Mouse (Mus musculus): ENCODE results near the gene Trim80. TPM values are rescaled to one million over a fixed set of nuclear protein-coding genes. Genes with fewer than 3 reads are reported as not detected.

The Trim80 gene
- polyA plus RNA-seq, 1 experiment from 2014 or later: not detected

DNA sequence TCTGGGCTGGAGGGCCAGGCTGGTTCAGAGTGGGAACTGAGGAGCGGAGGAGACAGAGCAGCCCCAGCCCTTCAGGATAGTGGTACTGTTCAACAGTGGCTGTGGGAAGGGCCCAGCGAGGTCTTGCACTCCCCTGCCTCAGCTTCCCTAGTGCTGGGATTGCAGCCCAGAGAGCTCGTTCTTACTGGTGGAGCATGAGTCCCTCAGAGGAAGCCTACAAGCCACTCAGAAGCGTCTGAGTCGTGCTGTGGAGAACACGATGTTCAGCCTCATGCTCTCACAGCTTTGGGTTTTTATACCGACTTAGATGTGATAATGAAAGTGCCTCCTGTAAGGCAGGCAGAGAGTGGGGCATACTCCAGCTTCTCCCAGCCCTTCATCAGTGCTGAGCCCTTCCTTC lies 15.7 kb upstream of the Trim80 start:
- H3K36me3 ChIP-seq (ENCODE audit: control insufficient read depth, insufficient read depth): peaks cover 7% of the 10 kb centered on the region
- H3K27me3 ChIP-seq (replicated peaks; ENCODE audit: control insufficient read depth, insufficient read depth, low read length): no peaks in the 10 kb centered on the region
- ATAC-seq: no peak
- 90% methylated on average over 7 of the region's 7 CpGs for WGBS
- H3K9me3 ChIP-seq (ENCODE audit: control insufficient read depth, low read length): no peaks in the 10 kb centered on the region
- H3K27ac ChIP-seq (ENCODE audit: low read length): no peak overlapping the region
- H3K9ac ChIP-seq (replicated peaks; ENCODE audit: low read depth, low read length): no peak overlapping the region
- H3K4me3 ChIP-seq (replicated peaks; ENCODE audit: low read length): no peak overlapping the region
- peaks cover 19% of the 10 kb centered on the region for H3K4me1 ChIP-seq (replicated peaks; ENCODE audit: control insufficient read depth, insufficient read depth, low read length)
- no peak overlapping the region for H3K4me2 ChIP-seq (ENCODE audit: low read length)

DNA sequence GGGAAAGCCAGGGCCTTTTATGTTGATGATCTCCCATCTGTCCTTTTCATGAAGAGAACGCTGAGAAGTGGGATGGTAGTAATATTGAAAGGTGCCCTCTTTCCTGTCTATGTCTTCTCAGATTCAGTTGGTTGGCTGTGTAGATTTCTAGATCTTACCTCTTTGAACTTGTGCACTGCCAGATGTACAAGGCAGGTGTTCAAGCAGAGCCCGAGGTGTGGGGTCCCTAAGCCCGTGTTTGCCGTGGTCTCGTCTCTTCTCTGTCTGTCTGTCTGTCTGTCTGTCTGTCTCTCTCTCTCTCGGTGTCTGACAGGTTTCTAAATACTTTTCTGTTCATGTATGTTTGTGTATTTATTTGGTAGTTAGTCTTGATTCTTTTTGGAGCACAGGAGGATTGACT lies 14.7 kb upstream of the Trim80 start:
- 93% methylated on average over 6 of the region's 6 CpGs for WGBS
- ATAC-seq: no peak
- no peaks in the 10 kb centered on the region for H3K27me3 ChIP-seq (replicated peaks; ENCODE audit: control insufficient read depth, insufficient read depth, low read length)
- no peak overlapping the region for H3K9ac ChIP-seq (replicated peaks; ENCODE audit: low read depth, low read length)
- peaks cover 16% of the 10 kb centered on the region for H3K36me3 ChIP-seq (ENCODE audit: control insufficient read depth, insufficient read depth)
- H3K4me1 ChIP-seq (replicated peaks; ENCODE audit: control insufficient read depth, insufficient read depth, low read length): peaks cover 18% of the 10 kb centered on the region
- no peak overlapping the region for H3K27ac ChIP-seq (ENCODE audit: low read length)
- no peak overlapping the region for H3K4me3 ChIP-seq (replicated peaks; ENCODE audit: low read length)
- no peak overlapping the region for H3K4me2 ChIP-seq (ENCODE audit: low read length)
- no peaks in the 10 kb centered on the region for H3K9me3 ChIP-seq (ENCODE audit: control insufficient read depth, low read length)

DNA sequence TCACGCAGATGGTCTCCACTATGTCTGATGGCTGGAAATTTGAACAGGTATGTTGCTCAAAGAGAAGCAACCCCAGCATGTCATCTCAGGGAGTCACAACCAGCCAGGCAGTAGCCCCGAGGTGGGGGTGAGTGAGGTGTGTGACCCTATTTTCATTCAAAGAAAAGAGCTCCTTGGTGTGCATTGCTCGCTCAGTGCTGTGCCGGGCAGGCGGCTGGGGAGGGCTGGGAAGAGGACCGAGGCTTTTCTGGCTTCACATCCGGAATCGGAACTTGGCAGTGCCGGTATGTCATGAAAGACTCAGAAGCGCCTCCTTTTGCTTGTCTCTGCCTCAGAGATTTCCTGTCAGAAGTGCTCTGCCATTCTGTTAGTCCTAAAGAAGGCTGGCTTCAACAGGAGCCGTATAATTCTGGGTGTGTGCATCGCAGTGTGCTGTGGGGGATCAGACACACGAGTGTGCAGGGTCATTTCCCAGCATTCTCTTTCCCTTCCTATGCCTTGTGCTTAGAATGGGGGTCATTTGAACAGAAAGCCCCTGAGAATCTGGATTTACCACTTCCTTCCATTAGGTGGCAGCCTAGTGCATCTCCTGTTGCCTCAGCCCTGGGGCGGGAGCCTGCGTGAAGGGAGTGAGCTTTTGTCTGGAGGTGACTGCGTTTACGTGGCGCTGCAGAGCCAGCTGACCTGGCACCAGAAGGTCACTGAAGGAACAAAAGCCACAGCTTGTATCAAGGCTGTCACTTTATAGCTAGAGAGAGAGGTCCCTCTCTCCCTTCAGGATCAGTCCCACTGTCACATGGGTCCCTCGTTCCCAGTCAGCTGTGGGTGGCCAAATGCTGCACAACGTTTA lies 12.6 kb upstream of the Trim80 start:
- WGBS: 27% methylated on average over 20 of the region's 20 CpGs
- Histone ChIP-seq H3K4me2 (ENCODE audit: low read length) (peak overlapping the region; percentile 31), H3K9me3 (ENCODE audit: control insufficient read depth, low read length) (no peaks in the 10 kb centered on the region), H3K4me3 (replicated peaks; ENCODE audit: low read length) (no peak overlapping the region), H3K27ac (ENCODE audit: low read length) (peak overlapping the region; percentile 31; the same call in 1 of the 2 replicates), H3K36me3 (ENCODE audit: control insufficient read depth, insufficient read depth) (peaks cover 26% of the 10 kb centered on the region), H3K4me1 (replicated peaks; ENCODE audit: control insufficient read depth, insufficient read depth, low read length) (peaks cover 9% of the 10 kb centered on the region), H3K27me3 (replicated peaks; ENCODE audit: control insufficient read depth, insufficient read depth, low read length) (no peaks in the 10 kb centered on the region), H3K9ac (replicated peaks; ENCODE audit: low read depth, low read length) (peak overlapping the region; percentile 7)
- peak; percentile 87 for ATAC-seq

DNA sequence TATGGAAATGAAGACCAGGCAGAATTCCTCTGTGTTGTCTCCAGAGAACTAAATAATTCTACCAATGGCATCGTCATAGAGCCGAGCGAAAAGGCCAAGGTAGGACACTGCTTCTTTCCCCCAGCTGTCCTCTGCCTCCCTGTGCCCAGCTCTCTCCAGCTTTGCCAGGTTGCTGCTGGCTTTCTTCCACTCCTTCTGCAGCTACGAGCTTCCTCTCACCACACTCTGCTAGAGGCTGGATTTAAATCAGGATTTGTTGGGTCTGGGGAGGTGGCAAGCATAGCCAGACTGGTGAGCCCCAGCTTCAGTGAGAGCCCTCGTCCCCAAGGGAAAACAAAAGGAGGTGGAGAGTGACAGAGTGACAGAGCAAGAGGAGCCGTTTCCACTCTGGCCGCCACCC lies 11.0 kb upstream of the Trim80 start:
- WGBS: 83% methylated on average over 7 of the region's 7 CpGs
- Histone ChIP-seq H3K9ac (replicated peaks; ENCODE audit: low read depth, low read length) (no peak overlapping the region), H3K27ac (ENCODE audit: low read length) (no peak overlapping the region), H3K4me2 (ENCODE audit: low read length) (no peak overlapping the region), H3K36me3 (ENCODE audit: control insufficient read depth, insufficient read depth) (peaks cover 26% of the 10 kb centered on the region), H3K9me3 (ENCODE audit: control insufficient read depth, low read length) (no peaks in the 10 kb centered on the region), H3K4me3 (replicated peaks; ENCODE audit: low read length) (no peak overlapping the region), H3K4me1 (replicated peaks; ENCODE audit: control insufficient read depth, insufficient read depth, low read length) (peaks cover 9% of the 10 kb centered on the region), H3K27me3 (replicated peaks; ENCODE audit: control insufficient read depth, insufficient read depth, low read length) (no peaks in the 10 kb centered on the region)
- ATAC-seq: no peak

DNA sequence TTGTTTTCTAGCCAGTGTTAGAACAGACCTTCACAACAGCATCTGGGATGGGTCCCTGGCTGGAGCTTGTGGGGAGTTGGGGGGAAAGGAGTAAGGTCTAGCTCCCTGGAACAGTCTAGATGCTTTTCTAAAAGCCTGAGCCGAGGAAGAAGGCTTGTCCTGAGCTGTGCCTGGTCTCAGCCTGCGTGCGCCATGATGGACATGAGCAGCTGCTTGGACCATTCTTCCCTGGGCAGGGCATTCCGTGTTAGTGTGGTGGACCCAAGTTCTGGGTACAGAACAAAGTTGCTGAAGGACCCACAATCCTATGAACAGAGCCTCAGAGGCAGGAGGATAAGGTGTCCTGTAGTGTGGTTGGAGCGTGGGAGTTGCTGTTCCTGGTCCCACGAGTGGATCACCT lies 9.8 kb upstream of the Trim80 start:
- WGBS: 98% methylated on average over 6 of the region's 6 CpGs
- ATAC-seq: no peak
- no peaks in the 10 kb centered on the region for H3K27me3 ChIP-seq (replicated peaks; ENCODE audit: control insufficient read depth, insufficient read depth, low read length)
- H3K36me3 ChIP-seq (ENCODE audit: control insufficient read depth, insufficient read depth): peaks cover 24% of the 10 kb centered on the region
- peaks cover 11% of the 10 kb centered on the region for H3K4me1 ChIP-seq (replicated peaks; ENCODE audit: control insufficient read depth, insufficient read depth, low read length)
- H3K9me3 ChIP-seq (ENCODE audit: control insufficient read depth, low read length): no peaks in the 10 kb centered on the region
- H3K9ac ChIP-seq (replicated peaks; ENCODE audit: low read depth, low read length): no peak overlapping the region
- no peak overlapping the region for H3K4me2 ChIP-seq (ENCODE audit: low read length)
- no peak overlapping the region for H3K4me3 ChIP-seq (replicated peaks; ENCODE audit: low read length)
- no peak overlapping the region for H3K27ac ChIP-seq (ENCODE audit: low read length)

DNA sequence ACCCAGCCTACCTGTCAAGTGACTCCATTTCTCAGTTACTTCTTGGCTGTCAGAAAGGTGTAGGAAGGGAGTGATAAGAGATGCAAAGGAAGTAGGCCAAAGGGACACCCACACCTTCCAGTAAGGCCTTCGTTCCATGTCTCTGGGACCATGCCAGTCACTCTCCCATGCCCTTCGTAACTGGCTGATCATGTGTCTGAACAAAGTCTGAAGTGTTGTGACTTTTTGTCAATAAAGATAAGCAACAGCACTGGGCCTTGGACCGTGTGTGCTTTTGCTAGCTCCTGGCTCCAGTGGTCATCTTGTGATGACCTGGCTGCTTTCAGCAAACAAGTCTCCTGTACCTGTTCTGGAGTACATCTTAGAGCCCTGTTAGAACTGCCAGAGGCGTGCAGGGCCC lies 7.5 kb upstream of the Trim80 start:
- ATAC-seq: no peak
- H3K4me2 ChIP-seq (ENCODE audit: low read length): no peak overlapping the region
- no peaks in the 10 kb centered on the region for H3K27me3 ChIP-seq (replicated peaks; ENCODE audit: control insufficient read depth, insufficient read depth, low read length)
- H3K9me3 ChIP-seq (ENCODE audit: control insufficient read depth, low read length): no peaks in the 10 kb centered on the region
- no peak overlapping the region for H3K9ac ChIP-seq (replicated peaks; ENCODE audit: low read depth, low read length)
- 83% methylated on average over 4 of the region's 4 CpGs for WGBS
- peaks cover 17% of the 10 kb centered on the region for H3K4me1 ChIP-seq (replicated peaks; ENCODE audit: control insufficient read depth, insufficient read depth, low read length)
- no peak overlapping the region for H3K27ac ChIP-seq (ENCODE audit: low read length)
- peaks cover 23% of the 10 kb centered on the region for H3K36me3 ChIP-seq (ENCODE audit: control insufficient read depth, insufficient read depth)
- H3K4me3 ChIP-seq (replicated peaks; ENCODE audit: low read length): no peak overlapping the region

DNA sequence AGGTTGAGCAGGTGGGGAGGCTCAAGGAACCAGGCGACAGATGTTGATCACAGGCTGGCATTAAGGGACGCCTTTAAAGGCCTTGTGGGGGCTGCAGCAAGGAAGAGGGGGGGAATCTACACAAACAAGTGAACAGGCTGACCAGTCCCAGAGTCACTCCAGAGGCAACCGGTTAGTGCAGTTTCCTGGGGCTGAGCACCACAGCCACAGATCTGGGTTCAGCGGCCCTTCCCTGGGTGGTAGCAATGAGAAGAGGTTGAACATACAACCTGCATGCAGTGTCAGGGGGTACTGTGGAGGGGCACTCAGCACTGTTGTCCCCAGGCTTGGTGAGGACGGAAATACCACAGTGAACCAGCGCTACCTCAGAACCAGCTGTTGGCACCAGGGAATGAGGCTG lies 7.0 kb upstream of the Trim80 start:
- Histone ChIP-seq H3K4me1 (replicated peaks; ENCODE audit: control insufficient read depth, insufficient read depth, low read length) (peaks cover 12% of the 10 kb centered on the region), H3K4me3 (replicated peaks; ENCODE audit: low read length) (no peak overlapping the region), H3K4me2 (ENCODE audit: low read length) (no peak overlapping the region), H3K27me3 (replicated peaks; ENCODE audit: control insufficient read depth, insufficient read depth, low read length) (no peaks in the 10 kb centered on the region), H3K27ac (ENCODE audit: low read length) (no peak overlapping the region), H3K9ac (replicated peaks; ENCODE audit: low read depth, low read length) (no peak overlapping the region), H3K9me3 (ENCODE audit: control insufficient read depth, low read length) (no peaks in the 10 kb centered on the region), H3K36me3 (ENCODE audit: control insufficient read depth, insufficient read depth) (peaks cover 23% of the 10 kb centered on the region)
- no peak for ATAC-seq
- WGBS: 82% methylated on average over 6 of the region's 6 CpGs

DNA sequence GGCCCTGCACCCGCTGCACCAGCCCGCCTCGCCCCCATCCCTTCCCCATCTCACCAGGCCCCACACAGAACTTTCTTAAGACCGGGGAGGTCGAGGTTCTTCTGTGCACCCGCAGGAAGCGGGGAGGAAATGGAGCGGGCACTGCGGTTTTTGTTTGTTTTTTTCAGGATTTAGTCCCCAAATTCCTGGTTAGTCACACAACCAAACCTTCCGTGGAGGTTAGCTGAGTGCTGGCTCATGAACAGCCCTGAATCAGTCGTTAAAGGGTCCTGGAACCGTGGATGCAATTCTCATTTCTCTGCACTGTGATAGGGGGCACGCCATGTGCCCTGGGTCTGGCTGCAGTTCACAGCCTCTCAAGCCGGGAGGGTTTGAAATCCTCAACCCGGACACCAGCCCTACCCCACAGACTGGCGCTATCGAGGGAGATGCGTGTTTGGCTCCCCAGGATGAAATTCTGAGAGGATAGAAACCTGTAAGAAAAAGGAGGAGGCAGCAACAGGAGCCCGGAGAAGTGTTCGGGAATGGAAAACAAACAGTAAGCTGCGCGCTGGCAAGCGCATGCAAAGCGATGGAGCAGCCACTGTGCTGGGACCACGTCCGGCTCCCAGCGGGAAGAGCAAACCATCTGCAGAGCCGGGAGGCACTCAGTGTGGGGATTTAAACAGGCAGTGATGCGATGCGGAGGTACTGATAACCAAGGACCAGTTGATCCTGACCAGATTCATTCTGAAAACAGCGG lies 4.6 kb upstream of the Trim80 start:
- Histone ChIP-seq H3K4me1 (replicated peaks; ENCODE audit: control insufficient read depth, insufficient read depth, low read length) (peaks cover 10% of the 10 kb centered on the region), H3K4me3 (replicated peaks; ENCODE audit: low read length) (peak overlapping the region; percentile 25), H3K27me3 (replicated peaks; ENCODE audit: control insufficient read depth, insufficient read depth, low read length) (no peaks in the 10 kb centered on the region), H3K9ac (replicated peaks; ENCODE audit: low read depth, low read length) (peak overlapping the region; percentile 43), H3K36me3 (ENCODE audit: control insufficient read depth, insufficient read depth) (peaks cover 9% of the 10 kb centered on the region; the same call in 1 of the 2 replicates), H3K9me3 (ENCODE audit: control insufficient read depth, low read length) (no peaks in the 10 kb centered on the region), H3K4me2 (ENCODE audit: low read length) (peak overlapping the region; percentile 60), H3K27ac (ENCODE audit: low read length) (no peak overlapping the region)
- ATAC-seq: peak; percentile 67; the same call in 1 of the 2 replicates
- 8% methylated on average over 31 of the region's 31 CpGs for WGBS

DNA sequence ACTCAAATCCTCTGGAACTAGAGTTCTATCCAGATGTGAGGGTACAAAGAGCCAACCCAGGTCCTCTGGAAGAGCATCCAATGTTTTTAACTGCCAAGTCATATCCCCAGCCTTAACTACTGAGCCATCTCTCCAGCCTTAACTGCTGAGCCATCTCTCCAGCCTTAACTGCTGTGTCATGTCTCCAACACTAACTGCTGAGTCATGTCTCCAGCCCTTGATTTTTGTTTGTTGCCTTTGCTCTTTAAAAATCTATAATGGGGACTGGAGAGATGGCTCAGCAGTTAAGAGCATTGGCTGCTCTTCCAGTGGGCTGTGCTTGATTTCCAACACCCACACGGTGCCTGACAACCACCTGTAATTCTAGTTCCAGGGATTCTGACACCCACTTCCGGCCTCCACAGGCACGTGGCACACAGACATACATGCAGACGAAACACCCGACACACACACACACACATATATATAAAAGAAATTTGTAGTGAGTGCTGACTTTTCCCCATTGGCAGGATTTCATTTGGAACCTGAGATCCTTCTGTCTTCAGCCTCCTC lies 2.7 kb upstream of the Trim80 start:
- 83% methylated on average over 5 of the region's 5 CpGs for WGBS
- Histone ChIP-seq H3K9me3 (ENCODE audit: control insufficient read depth, low read length) (no peaks in the 10 kb centered on the region), H3K4me2 (ENCODE audit: low read length) (no peak overlapping the region), H3K27ac (ENCODE audit: low read length) (no peak overlapping the region), H3K4me1 (replicated peaks; ENCODE audit: control insufficient read depth, insufficient read depth, low read length) (peaks cover 10% of the 10 kb centered on the region), H3K27me3 (replicated peaks; ENCODE audit: control insufficient read depth, insufficient read depth, low read length) (no peaks in the 10 kb centered on the region), H3K9ac (replicated peaks; ENCODE audit: low read depth, low read length) (no peak overlapping the region), H3K4me3 (replicated peaks; ENCODE audit: low read length) (no peak overlapping the region), H3K36me3 (ENCODE audit: control insufficient read depth, insufficient read depth) (no peaks in the 10 kb centered on the region)
- no peak for ATAC-seq

Data from forebrain, embryonic 16.5 days (tissue).